ENCODE assay signal across 15 mouse cellular contexts in the genomic region with DNA sequence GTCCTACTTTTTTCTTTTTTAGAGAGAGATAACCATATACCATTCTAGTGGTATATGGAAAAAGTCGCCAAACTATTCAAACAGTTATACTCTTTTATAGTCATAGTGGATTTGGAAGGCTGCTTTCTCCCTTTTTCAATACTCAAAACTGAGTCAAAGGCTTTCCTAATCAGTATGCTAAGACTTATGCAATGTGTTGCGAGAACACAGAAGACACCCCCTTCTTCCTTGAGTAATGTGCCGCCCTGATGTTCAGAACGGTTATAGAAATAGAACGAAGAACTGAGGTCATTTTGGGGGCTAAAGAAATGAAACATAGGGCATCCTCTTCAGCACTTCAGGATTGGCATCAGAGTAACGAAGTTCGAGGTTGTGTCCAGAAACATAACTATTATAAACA.
"Had no signal": no experiment of that assay in that cellular context is flagged by ENCODE, and none has a peak within 500 bp of the region (broad histone marks: within the 10 kb centered on the region; RNA-seq: fewer than 3 reads in every experiment).

No protein-coding gene starts in this region.

- H3K36me3 ChIP-seq: intestine, embryonic 15.5 days; limb, embryonic 10.5 days; liver, embryonic 15.5 days; neural tube, embryonic 13.5 days had no signal

- H3K4me1 ChIP-seq: intestine, embryonic 15.5 days; liver, embryonic 15.5 days; megakaryocyte, embryonic 14.5 days had no signal

- H3K4me2 ChIP-seq: intestine, embryonic 15.5 days; liver, embryonic 11.5 days; liver, embryonic 15.5 days; neural tube, embryonic 13.5 days had no signal

- H3K9me3 ChIP-seq: intestine, embryonic 15.5 days; limb, embryonic 10.5 days; liver, embryonic 15.5 days; megakaryocyte, embryonic 14.5 days; neural tube, embryonic 13.5 days had no signal

- H3K9ac ChIP-seq: intestine, embryonic 15.5 days; liver, embryonic 15.5 days; neural tube, embryonic 13.5 days had no signal

- DNase-seq: kidney, adult 18-20 months; kidney, postnatal 10 days; kidney, postnatal 4 days; lung, adult 2 months; lung, postnatal 36 days; right cerebral cortex, postnatal 14 days; thymus, postnatal 4 days had no signal

- ATAC-seq: intestine, embryonic 15.5 days; lung, postnatal 0 days had no signal

- H3K4me3 ChIP-seq: intestine, embryonic 15.5 days; left cerebral cortex, adult 2 months; limb, embryonic 10.5 days; liver, embryonic 15.5 days; megakaryocyte, embryonic 14.5 days; neural tube, embryonic 13.5 days had no signal

- H3K27ac ChIP-seq: intestine, embryonic 15.5 days; limb, embryonic 10.5 days; liver, embryonic 15.5 days had no signal

- H3K27me3 ChIP-seq: intestine, embryonic 15.5 days; liver, embryonic 15.5 days; megakaryocyte, embryonic 14.5 days; neural tube, embryonic 13.5 days had no signal
